Mouse (Mus musculus) cortical plate, adult 2 months (tissue): ENCODE measurements around the gene Ezr.

ENCODE experiments used
- CTCF ChIP-seq: fragments of 200-500 bp; IDR thresholded peaks from 2 replicates; pipeline ENCODE4 v1.5.1; 2011; ENCODE audit warnings: mild to moderate bottlenecking, control low read depth, low read length; ENCODE audit not compliant: insufficient read depth; ENCODE audit errors: extremely low read depth
- POLR2A ChIP-seq: fragments of 200-500 bp; IDR thresholded peaks from 2 replicates; pipeline ENCODE4 v1.6.1; 2011; ENCODE audit warnings: mild to moderate bottlenecking, low read length, control low read depth; ENCODE audit not compliant: insufficient read depth; ENCODE audit errors: extremely low read depth

DNA sequence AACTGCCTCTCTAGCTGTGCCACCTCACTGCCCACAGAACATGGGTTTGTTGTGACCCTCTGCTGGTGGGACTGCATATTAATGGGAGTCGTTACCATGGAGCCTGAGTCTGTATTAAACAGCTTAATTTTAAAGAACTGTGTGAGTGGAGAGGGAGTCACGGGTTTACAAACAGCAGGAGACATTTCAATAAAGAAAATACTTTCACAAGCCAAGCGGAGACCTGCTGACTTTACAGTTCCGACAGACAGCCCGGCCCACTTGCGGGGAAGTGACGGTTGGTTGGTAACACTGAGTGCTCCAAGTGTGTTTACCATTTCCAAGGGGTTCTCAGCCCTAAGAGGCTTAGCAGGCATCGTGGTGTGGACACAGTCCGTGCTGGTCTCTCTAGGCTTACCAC, 36.6 kb downstream of the Ezr start:
- no peak for TF ChIP-seq CTCF
- TF ChIP-seq POLR2A: no peak
